Mouse (Mus musculus): Measurements from ENCODE around the gene Cnbd2.

- no peak for TF ChIP-seq EP300 (optimal IDR thresholded peaks at IDR 0.05)
- TF ChIP-seq CTCF (IDR thresholded peaks at IDR 0.05; ENCODE audit: low read depth), result peak; percentile 32; the same call in 1 of the 2 replicates
Measured at GRCm38 (mm10) chr2:156351243-156351642, 39.1 kb downstream of the Cnbd2 start.
